Mouse (Mus musculus) Muller cell, postnatal 12 days (primary cell): ENCODE measurements around the gene Cldn3.
"Not testable (repeated sequence)": the region's sequence is repeated elsewhere in the genome, so short reads cannot be mapped to it uniquely, and the experiment has no call there.

Source experiments
- DNase-seq: peaks from one replicate; pipeline ENCODE4 v3.0.0-alpha.2; 2015; ENCODE audit errors: inconsistent ontology term

Gene Cldn3

GRCm38 (mm10) chr5:134985633-134986297 lies at the start of gene Cldn3:
TSS of gene Cldn3 (plus strand) at chr5:134986214.
- peak; percentile 40 for DNase-seq

GRCm38 (mm10) chr5:134936626-134937185 lies 49.3 kb upstream of the Cldn3 start:
- no peak for DNase-seq

GRCm38 (mm10) chr5:134939069-134939468 lies 46.9 kb upstream of the Cldn3 start:
- no peak for DNase-seq

GRCm38 (mm10) chr5:134939554-134939953 lies 46.5 kb upstream of the Cldn3 start:
- not testable (repeated sequence) for DNase-seq

GRCm38 (mm10) chr5:134941472-134942209 lies 44.4 kb upstream of the Cldn3 start:
- no peak for DNase-seq

GRCm38 (mm10) chr5:134942740-134943139 lies 43.3 kb upstream of the Cldn3 start:
- DNase-seq = peak; percentile 89

GRCm38 (mm10) chr5:134944179-134944578 lies 41.8 kb upstream of the Cldn3 start:
- no peak for DNase-seq

- no peak for DNase-seq
These were observed 40.6 kb upstream of the Cldn3 start for GRCm38 (mm10) chr5:134945266-134945959.

- no peak for DNase-seq
These were observed 39.8 kb upstream of the Cldn3 start for GRCm38 (mm10) chr5:134946063-134946856.

GRCm38 (mm10) chr5:134946857-134947255 lies 39.2 kb upstream of the Cldn3 start, which contains the start of gene Cldn4:
TSS of gene Cldn4 (minus strand) at chr5:134946934.
- DNase-seq = peak; percentile 52

- DNase-seq = no peak
These were observed 38.5 kb upstream of the Cldn3 start for GRCm38 (mm10) chr5:134947420-134948084.

- no peak for DNase-seq
These were observed 38.0 kb upstream of the Cldn3 start for GRCm38 (mm10) chr5:134948085-134948439.

GRCm38 (mm10) chr5:134951053-134951884 lies 34.7 kb upstream of the Cldn3 start:
- no peak for DNase-seq

GRCm38 (mm10) chr5:134955491-134955890 lies 30.5 kb upstream of the Cldn3 start:
- no peak for DNase-seq

- peak; percentile 79 for DNase-seq
These were observed 26.9 kb upstream of the Cldn3 start for GRCm38 (mm10) chr5:134959114-134959513.

- peak; percentile 18 for DNase-seq
These were observed 25.6 kb upstream of the Cldn3 start for GRCm38 (mm10) chr5:134960430-134960829.

- no peak for DNase-seq
These were observed 24.5 kb upstream of the Cldn3 start for GRCm38 (mm10) chr5:134961519-134961918.

- DNase-seq = peak; percentile 74
These were observed 22.5 kb upstream of the Cldn3 start for GRCm38 (mm10) chr5:134963546-134963945.

GRCm38 (mm10) chr5:134964655-134965054 lies 21.4 kb upstream of the Cldn3 start:
- not testable (repeated sequence) for DNase-seq

- DNase-seq = peak; percentile 49
These were observed 20.6 kb upstream of the Cldn3 start for GRCm38 (mm10) chr5:134965473-134965851.
